Mouse (Mus musculus) intestine, postnatal 0 days (tissue): ENCODE measurements around the gene Nprl3. TPM values are rescaled to one million over a fixed set of nuclear protein-coding genes. Genes with fewer than 3 reads are reported as not detected.
"Not testable (repeated sequence)": the region's sequence is repeated elsewhere in the genome, so short reads cannot be mapped to it uniquely, and the experiment has no call there.

Experiments used
- ATAC-seq: fragments of 200-750 bp; cut with Nextera tagmentation; 2 replicates; pipeline ENCODE4 v1.8.0; 2017; ENCODE audit warnings: mild to moderate bottlenecking, moderate TSS enrichment, moderate library complexity
- H3K27ac ChIP-seq: fragments of 300-500 bp; sonication (generic); 2 replicates; pipeline ENCODE4 v1.5.1; 2014; ENCODE audit warnings: mild to moderate bottlenecking, low read depth, low read length, moderate library complexity
- H3K27me3 ChIP-seq: fragments of 300-500 bp; sonication (generic); replicated peaks from 2 replicates; pipeline ENCODE4 v1.6.1; 2014; ENCODE audit warnings: low read length, mixed read lengths; ENCODE audit not compliant: control insufficient read depth, insufficient read depth
- H3K36me3 ChIP-seq: fragments of 300-500 bp; sonication (generic); 2 replicates; pipeline ENCODE4 v1.6.1; 2014; ENCODE audit warnings: mild to moderate bottlenecking, moderate library complexity; ENCODE audit not compliant: control insufficient read depth, insufficient read depth
- H3K4me1 ChIP-seq: fragments of 300-500 bp; sonication (generic); replicated peaks from 2 replicates; pipeline ENCODE4 v1.6.1; 2014; ENCODE audit warnings: antibody characterized with exemption, low read length, mixed read lengths; ENCODE audit not compliant: control insufficient read depth, insufficient read depth
- H3K4me2 ChIP-seq: fragments of 300-500 bp; sonication (generic); replicated peaks from 2 replicates; pipeline ENCODE4 v1.6.1; 2014; ENCODE audit warnings: low read depth, mild to moderate bottlenecking, moderate library complexity
- H3K4me3 ChIP-seq: fragments of 300-500 bp; sonication (generic); 2 replicates; pipeline ENCODE4 v1.5.1; 2014; ENCODE audit warnings: low read depth, low read length
- H3K9ac ChIP-seq: fragments of 300-500 bp; sonication (generic); 2 replicates; pipeline ENCODE4 v1.6.1; 2014; ENCODE audit warnings: mild to moderate bottlenecking, low read depth, low read length
- H3K9me3 ChIP-seq: fragments of 300-500 bp; sonication (generic); 2 replicates; pipeline ENCODE4 v1.6.1; 2016; ENCODE audit warnings: mixed run types; ENCODE audit not compliant: control insufficient read depth
- CTCF ChIP-seq: sonication (generic); IDR thresholded peaks from 2 replicates; pipeline ENCODE4 v1.5.1; 2016; ENCODE audit warnings: low read depth, mild to moderate bottlenecking, control low read depth, antibody characterized with exemption, moderate library complexity
- WGBS: fragments of 180-500 bp; shearing (Covaris S2); extraction: QIAGEN DNeasy Blood & Tissue Kit; methylation state at CpG from one replicate; pipeline ENCODE4 v1.1.7; 2014; 5-methylcytosine and 5-hydroxymethylcytosine counted together
- polyA plus RNA-seq: library from polyadenylated mRNA; unstranded; fragments of >200 nt; fragmentation: Nextera tagmentation; extraction: Ambion mirVana; gene quantifications from 2 replicates; pipeline ENCODE4 v1.2.1, GENCODE M21; 2015

The Nprl3 gene
- polyA plus RNA-seq, 1 experiment from 2014 or later = 19.8 TPM

- H3K36me3 ChIP-seq = no peaks in the 10 kb centered on the region
- H3K9ac ChIP-seq = no peak overlapping the region
- no peak overlapping the region for H3K4me3 ChIP-seq
- H3K9me3 ChIP-seq = no peaks in the 10 kb centered on the region
- H3K4me1 ChIP-seq = no peaks in the 10 kb centered on the region
- no peak for TF ChIP-seq CTCF
- H3K27ac ChIP-seq = no peak overlapping the region
- H3K4me2 ChIP-seq = no peak overlapping the region
- 0 out of 2 replicates have a peak, but pooled peaks cover 5% of the 10 kb centered on the region for H3K27me3 ChIP-seq
- 38% methylated on average over 2 of the region's 2 CpGs for WGBS
- ATAC-seq = no peak
Observed at GRCm38 (mm10) chr11:32302824-32303419, 35.4 kb upstream of the Nprl3 start.

GRCm38 (mm10) chr11:32301506-32301905 lies 34.0 kb upstream of the Nprl3 start:
- H3K9ac ChIP-seq = no peak overlapping the region
- H3K27ac ChIP-seq = no peak overlapping the region
- 73% methylated on average over 1 of the region's 1 CpGs for WGBS
- H3K9me3 ChIP-seq = no peaks in the 10 kb centered on the region
- ATAC-seq = no peak
- H3K4me3 ChIP-seq = no peak overlapping the region
- TF ChIP-seq CTCF = no peak
- H3K27me3 ChIP-seq = 0 out of 2 replicates have a peak, but pooled peaks cover 5% of the 10 kb centered on the region
- H3K36me3 ChIP-seq = no peaks in the 10 kb centered on the region
- H3K4me2 ChIP-seq = no peak overlapping the region
- no peaks in the 10 kb centered on the region for H3K4me1 ChIP-seq

GRCm38 (mm10) chr11:32300279-32301267 lies 33.1 kb upstream of the Nprl3 start:
- H3K9ac ChIP-seq = no peak overlapping the region
- no peaks in the 10 kb centered on the region for H3K4me1 ChIP-seq
- ATAC-seq = no peak
- H3K9me3 ChIP-seq = no peaks in the 10 kb centered on the region
- 0 out of 2 replicates have a peak, but pooled peaks cover 5% of the 10 kb centered on the region for H3K27me3 ChIP-seq
- no peaks in the 10 kb centered on the region for H3K36me3 ChIP-seq
- H3K4me3 ChIP-seq = no peak overlapping the region
- H3K4me2 ChIP-seq = peak overlapping the region; percentile 38
- H3K27ac ChIP-seq = no peak overlapping the region
- WGBS = 49% methylated on average over 14 of the region's 17 CpGs
- no peak for TF ChIP-seq CTCF

GRCm38 (mm10) chr11:32299865-32300264 lies 32.4 kb upstream of the Nprl3 start, which contains the start of gene Hbq1a:
Gene Hbq1a (plus strand): TSS chr11:32300069.
- peak within 1 kb of the TSS; percentile 38 for H3K4me2 ChIP-seq
- TF ChIP-seq CTCF = peak; percentile 85
- H3K27ac ChIP-seq, H3K9ac ChIP-seq, ATAC-seq, H3K27me3 ChIP-seq, H3K36me3 ChIP-seq, H3K4me3 ChIP-seq, H3K4me1 ChIP-seq, H3K9me3 ChIP-seq: not testable (repeated sequence)
- 5% methylated on average over 16 of the region's 16 CpGs for WGBS

GRCm38 (mm10) chr11:32298532-32298918 lies 31.0 kb upstream of the Nprl3 start:
- Histone ChIP-seq H3K4me1 (no peaks in the 10 kb centered on the region), H3K4me2 (no peak overlapping the region), H3K27me3 (0 out of 2 replicates have a peak, but pooled peaks cover 5% of the 10 kb centered on the region), H3K36me3 (no peaks in the 10 kb centered on the region), H3K27ac (no peak overlapping the region), H3K9me3 (no peaks in the 10 kb centered on the region), H3K9ac (no peak overlapping the region), H3K4me3 (no peak overlapping the region)
- WGBS = 95% methylated on average over 2 of the region's 2 CpGs
- no peak for TF ChIP-seq CTCF
- no peak for ATAC-seq

GRCm38 (mm10) chr11:32297866-32298531 lies 30.5 kb upstream of the Nprl3 start:
- no peak for TF ChIP-seq CTCF
- Histone ChIP-seq H3K27ac (no peak overlapping the region), H3K9me3 (no peaks in the 10 kb centered on the region), H3K36me3 (no peaks in the 10 kb centered on the region), H3K4me1 (no peaks in the 10 kb centered on the region), H3K4me2 (no peak overlapping the region), H3K9ac (no peak overlapping the region), H3K4me3 (no peak overlapping the region), H3K27me3 (0 out of 2 replicates have a peak, but pooled peaks cover 5% of the 10 kb centered on the region)
- ATAC-seq = no peak
- 85% methylated on average over 1 of the region's 1 CpGs for WGBS

- WGBS = 29% methylated on average over 2 of the region's 2 CpGs
- not testable (repeated sequence) for H3K36me3 ChIP-seq, H3K9me3 ChIP-seq, H3K27ac ChIP-seq, H3K4me1 ChIP-seq, H3K4me3 ChIP-seq, H3K9ac ChIP-seq, H3K27me3 ChIP-seq, ATAC-seq, H3K4me2 ChIP-seq
Observed at GRCm38 (mm10) chr11:32297417-32297816, 29.9 kb upstream of the Nprl3 start.

- not testable (repeated sequence) for H3K27me3 ChIP-seq, H3K4me3 ChIP-seq, H3K9ac ChIP-seq, H3K4me2 ChIP-seq, H3K9me3 ChIP-seq, H3K27ac ChIP-seq, H3K36me3 ChIP-seq, H3K4me1 ChIP-seq
- no CpG with 5 or more reads among the region's 4 CpGs for WGBS
- ATAC-seq = peak; percentile 41; the same call in 1 of the 2 replicates
Observed at GRCm38 (mm10) chr11:32296203-32296602, 28.7 kb upstream of the Nprl3 start, which contains the start of gene Hba-a2. Gene Hba-a2 (plus strand): TSS chr11:32296489.
